Mouse (Mus musculus): Measurements from ENCODE around the gene Zfp334. TPM values are rescaled to one million over a fixed set of nuclear protein-coding genes. Genes with fewer than 3 reads are reported as not detected.

Gene Zfp334
- polyA plus RNA-seq, 1 experiment from 2014 or later = 10.9 TPM

- no peak overlapping the region for H3K27ac ChIP-seq (ENCODE audit: low read depth)
- no peaks in the 10 kb centered on the region for H3K4me1 ChIP-seq (ENCODE audit: insufficient read depth)
- H3K4me2 ChIP-seq = no peak overlapping the region
- H3K9ac ChIP-seq = no peak overlapping the region
- 47% methylated on average over 14 of the region's 14 CpGs for WGBS
- H3K9me3 ChIP-seq (ENCODE audit: low read depth, low read length) = no peaks in the 10 kb centered on the region
- no peak overlapping the region for H3K4me3 ChIP-seq (ENCODE audit: low read depth, low read length)
- ATAC-seq (ENCODE audit: insufficient read depth) (no peak), DNase-seq (no peak)
- no peak for TF ChIP-seq CTCF (IDR thresholded peaks at IDR 0.05; ENCODE audit: low read depth)
- no peaks in the 10 kb centered on the region for H3K36me3 ChIP-seq (ENCODE audit: insufficient read depth)
- H3K27me3 ChIP-seq (ENCODE audit: insufficient read depth, low read length) = no peaks in the 10 kb centered on the region
Observed at GRCm38 (mm10) chr2:165332610-165333210, 55.3 kb downstream of the Zfp334 start.

GRCm38 (mm10) chr2:165329703-165330102 is 58.4 kb downstream of the Zfp334 start:
- 15% methylated on average over 3 of the region's 3 CpGs for WGBS
- Histone ChIP-seq H3K36me3 (ENCODE audit: insufficient read depth) (no peaks in the 10 kb centered on the region), H3K4me3 (ENCODE audit: low read depth, low read length) (no peak overlapping the region), H3K9ac (no peak overlapping the region), H3K27ac (ENCODE audit: low read depth) (no peak overlapping the region), H3K4me2 (no peak overlapping the region), H3K9me3 (ENCODE audit: low read depth, low read length) (no peaks in the 10 kb centered on the region), H3K4me1 (ENCODE audit: insufficient read depth) (peaks cover 9% of the 10 kb centered on the region), H3K27me3 (ENCODE audit: insufficient read depth, low read length) (no peaks in the 10 kb centered on the region)
- no peak for ATAC-seq (ENCODE audit: insufficient read depth)
- no peak for TF ChIP-seq CTCF (IDR thresholded peaks at IDR 0.05; ENCODE audit: low read depth)
- no peak for DNase-seq

GRCm38 (mm10) chr2:165328746-165329145 is 59.3 kb downstream of the Zfp334 start:
- WGBS = 66% methylated on average over 5 of the region's 5 CpGs
- DNase-seq = no peak
- Histone ChIP-seq H3K27me3 (ENCODE audit: insufficient read depth, low read length) (no peaks in the 10 kb centered on the region), H3K4me2 (no peak overlapping the region), H3K9me3 (ENCODE audit: low read depth, low read length) (no peaks in the 10 kb centered on the region), H3K27ac (ENCODE audit: low read depth) (no peak overlapping the region), H3K36me3 (ENCODE audit: insufficient read depth) (no peaks in the 10 kb centered on the region), H3K4me3 (ENCODE audit: low read depth, low read length) (no peak overlapping the region), H3K9ac (no peak overlapping the region), H3K4me1 (ENCODE audit: insufficient read depth) (peaks cover 12% of the 10 kb centered on the region)
- TF ChIP-seq CTCF (IDR thresholded peaks at IDR 0.05; ENCODE audit: low read depth) = no peak
- ATAC-seq (ENCODE audit: insufficient read depth) = no peak

- no peak for TF ChIP-seq CTCF (IDR thresholded peaks at IDR 0.05; ENCODE audit: low read depth)
Observed at GRCm38 (mm10) chr2:165327386-165327785, 60.7 kb downstream of the Zfp334 start.

GRCm38 (mm10) chr2:165326304-165327190 is 61.5 kb downstream of the Zfp334 start, which contains the start of gene Elmo2:
Gene Elmo2, minus strand, starts transcription at chr2:165326479.
- peak within 1 kb of the TSS; percentile 95 for H3K4me2 ChIP-seq
- under 1% methylated on average over 55 of the region's 55 CpGs for WGBS
- no peaks in the 10 kb centered on the region for H3K9me3 ChIP-seq (ENCODE audit: low read depth, low read length)
- no peaks in the 10 kb centered on the region for H3K27me3 ChIP-seq (ENCODE audit: insufficient read depth, low read length)
- ATAC-seq (ENCODE audit: insufficient read depth) (peak; percentile 97), DNase-seq (peak; percentile 99)
- H3K36me3 ChIP-seq (ENCODE audit: insufficient read depth) = no peaks in the 10 kb centered on the region
- H3K9ac ChIP-seq = peak within 1 kb of the TSS; percentile 88
- TF ChIP-seq CTCF (IDR thresholded peaks at IDR 0.05; ENCODE audit: low read depth) = no peak; the same call in 1 of the 2 replicates
- peaks cover 20% of the 10 kb centered on the region for H3K4me1 ChIP-seq (ENCODE audit: insufficient read depth)
- H3K27ac ChIP-seq (ENCODE audit: low read depth) = peak within 1 kb of the TSS; percentile 70
- H3K4me3 ChIP-seq (ENCODE audit: low read depth, low read length) = peak within 1 kb of the TSS; percentile 93

More at GRCm38 (mm10) chr2:165327386-165327785, 60.7 kb downstream of the Zfp334 start:
- Histone ChIP-seq H3K27ac (ENCODE audit: low read depth) (no peak overlapping the region), H3K9me3 (ENCODE audit: low read depth, low read length) (no peaks in the 10 kb centered on the region), H3K4me2 (peak overlapping the region; percentile 95), H3K36me3 (ENCODE audit: insufficient read depth) (no peaks in the 10 kb centered on the region), H3K27me3 (ENCODE audit: insufficient read depth, low read length) (no peaks in the 10 kb centered on the region), H3K9ac (peak overlapping the region; percentile 62), H3K4me1 (ENCODE audit: insufficient read depth) (peaks cover 15% of the 10 kb centered on the region), H3K4me3 (ENCODE audit: low read depth, low read length) (peak overlapping the region; percentile 93)
- 49% methylated on average over 7 of the region's 7 CpGs for WGBS
- DNase-seq (no peak), ATAC-seq (ENCODE audit: insufficient read depth) (no peak)

GRCm38 (mm10) chr2:165325521-165326303 is 62.3 kb downstream of the Zfp334 start:
- 1% methylated on average over 30 of the region's 30 CpGs for WGBS
- Histone ChIP-seq H3K27me3 (ENCODE audit: insufficient read depth, low read length) (no peaks in the 10 kb centered on the region), H3K27ac (ENCODE audit: low read depth) (peak overlapping the region; percentile 58), H3K4me1 (ENCODE audit: insufficient read depth) (peaks cover 26% of the 10 kb centered on the region), H3K36me3 (ENCODE audit: insufficient read depth) (no peaks in the 10 kb centered on the region), H3K4me2 (peak overlapping the region; percentile 95), H3K9ac (peak overlapping the region; percentile 88), H3K9me3 (ENCODE audit: low read depth, low read length) (no peaks in the 10 kb centered on the region), H3K4me3 (ENCODE audit: low read depth, low read length) (peak overlapping the region; percentile 93)
- ATAC-seq (ENCODE audit: insufficient read depth) = peak; percentile 49
- DNase-seq = peak; percentile 50
- no peak for TF ChIP-seq CTCF (IDR thresholded peaks at IDR 0.05; ENCODE audit: low read depth)

Other genes with a start within 250 kb of the Zfp334 start
- 0.72 and 1.5 TPM in 2 replicates for gene Cdh22, start 153.4 kb downstream of the Zfp334 start, polyA plus RNA-seq (2014; fragmentation: Nextera tagmentation; extraction: Ambion mirVana)
- gene Slc35c2, start 100.4 kb downstream of the Zfp334 start, polyA plus RNA-seq (2014; fragmentation: Nextera tagmentation; extraction: Ambion mirVana) = 51.9 and 52.3 TPM in 2 replicates
- 79.2 and 82.2 TPM in 2 replicates for gene Elmo2, start 61.8 kb downstream of the Zfp334 start, polyA plus RNA-seq (2014; fragmentation: Nextera tagmentation; extraction: Ambion mirVana)
- gene Zfp663, start 19.5 kb downstream of the Zfp334 start, polyA plus RNA-seq (2014; fragmentation: Nextera tagmentation; extraction: Ambion mirVana) = 0.96 and 1.1 TPM in 2 replicates
- not detected in 2 replicates for gene Ocstamp, start 12.1 kb upstream of the Zfp334 start, polyA plus RNA-seq (2014; fragmentation: Nextera tagmentation; extraction: Ambion mirVana)
- 0.30 and 0.58 TPM in 2 replicates for gene Slc13a3, start 85.0 kb upstream of the Zfp334 start, polyA plus RNA-seq (2014; fragmentation: Nextera tagmentation; extraction: Ambion mirVana)
- 42.5 and 45.1 TPM in 2 replicates for gene Trp53rka, start 105.1 kb upstream of the Zfp334 start, polyA plus RNA-seq (2014; fragmentation: Nextera tagmentation; extraction: Ambion mirVana)
- 11.9 and 14.6 TPM in 2 replicates for gene Slc2a10, start 115.5 kb upstream of the Zfp334 start, polyA plus RNA-seq (2014; fragmentation: Nextera tagmentation; extraction: Ambion mirVana)
- gene Eya2, start 206.8 kb upstream of the Zfp334 start, polyA plus RNA-seq (2014; fragmentation: Nextera tagmentation; extraction: Ambion mirVana) = 1.6 and 2.1 TPM in 2 replicates